Mouse (Mus musculus) forebrain, embryonic 15.5 days (tissue): ENCODE data around the gene Grasp. TPM values are rescaled to one million over a fixed set of nuclear protein-coding genes. Genes with fewer than 3 reads are reported as not detected.

Experiments
- ATAC-seq: fragments of 200-750 bp; cut with Nextera tagmentation; replicated peaks from 2 replicates; pipeline ENCODE4 v1.8.0; 2017; ENCODE audit warnings: mild to moderate bottlenecking, moderate TSS enrichment, moderate library complexity
- H3K27ac ChIP-seq: fragments of 300-500 bp; sonication (generic); replicated peaks from 2 replicates; pipeline ENCODE4 v1.5.1; 2015; ENCODE audit warnings: mild to moderate bottlenecking, inconsistent platforms
- H3K27me3 ChIP-seq: fragments of 300-500 bp; sonication (generic); 2 replicates; pipeline ENCODE4 v1.6.1; 2015; ENCODE audit warnings: inconsistent platforms
- H3K36me3 ChIP-seq: fragments of 300-500 bp; sonication (generic); 2 replicates; pipeline ENCODE4 v1.6.1; 2015; ENCODE audit warnings: mild to moderate bottlenecking, inconsistent platforms
- H3K4me1 ChIP-seq: fragments of 300-500 bp; sonication (generic); 2 replicates; pipeline ENCODE4 v1.6.1; 2015; ENCODE audit warnings: inconsistent platforms
- H3K4me2 ChIP-seq: fragments of 300-500 bp; sonication (generic); replicated peaks from 2 replicates; pipeline ENCODE4 v1.6.1; 2015; ENCODE audit warnings: mild to moderate bottlenecking, inconsistent platforms
- H3K4me3 ChIP-seq: fragments of 300-500 bp; sonication (generic); 2 replicates; pipeline ENCODE4 v1.5.1; 2015; ENCODE audit warnings: mild to moderate bottlenecking, inconsistent platforms
- H3K9ac ChIP-seq: fragments of 300-500 bp; sonication (generic); replicated peaks from 2 replicates; pipeline ENCODE4 v1.6.1; 2015; ENCODE audit warnings: mild to moderate bottlenecking, inconsistent platforms
- H3K9me3 ChIP-seq: fragments of 300-500 bp; sonication (generic); 2 replicates; pipeline ENCODE4 v1.6.1; 2016; ENCODE audit warnings: inconsistent platforms
- WGBS: fragments of 180-500 bp; shearing (Covaris S2); methylation state at CpG from one replicate; pipeline ENCODE4 v1.1.7; 2015; ENCODE audit warnings: mixed read lengths; 5-methylcytosine and 5-hydroxymethylcytosine counted together
- polyA plus RNA-seq: library from polyadenylated mRNA; unstranded; fragments of >200 nt; fragmentation: Nextera tagmentation; extraction: Ambion mirVana; gene quantifications from 2 replicates; pipeline ENCODE4 v1.2.1, GENCODE M21; 2015

The Grasp gene
- polyA plus RNA-seq, 1 experiment from 2014 or later, result 1.7 TPM

GRCm38 (mm10) chr15:101241853-101242252 lies 17.9 kb downstream of the Grasp start:
- H3K27ac ChIP-seq, result no peak overlapping the region
- 79% methylated on average over 9 of the region's 9 CpGs for WGBS
- no peak overlapping the region for H3K9ac ChIP-seq
- H3K9me3 ChIP-seq, result no peaks in the 10 kb centered on the region
- no peak overlapping the region for H3K4me2 ChIP-seq
- H3K36me3 ChIP-seq, result no peaks in the 10 kb centered on the region
- H3K4me3 ChIP-seq, result no peak overlapping the region
- no peak for ATAC-seq
- peaks cover 13% of the 10 kb centered on the region for H3K4me1 ChIP-seq
- H3K27me3 ChIP-seq, result no peaks in the 10 kb centered on the region; the same call in 1 of the 2 replicates

GRCm38 (mm10) chr15:101242645-101243044 lies 18.7 kb downstream of the Grasp start:
- no peaks in the 10 kb centered on the region for H3K27me3 ChIP-seq
- H3K36me3 ChIP-seq, result no peaks in the 10 kb centered on the region
- peaks cover 18% of the 10 kb centered on the region for H3K4me1 ChIP-seq
- H3K9me3 ChIP-seq, result no peaks in the 10 kb centered on the region
- WGBS, result 18% methylated on average over 8 of the region's 8 CpGs
- H3K4me3 ChIP-seq, result no peak overlapping the region
- no peak overlapping the region for H3K4me2 ChIP-seq
- ATAC-seq, result no peak
- H3K27ac ChIP-seq, result no peak overlapping the region
- H3K9ac ChIP-seq, result no peak overlapping the region

GRCm38 (mm10) chr15:101244012-101244411 lies 20.0 kb downstream of the Grasp start:
- H3K9me3 ChIP-seq, result no peaks in the 10 kb centered on the region
- WGBS, result 76% methylated on average over 3 of the region's 3 CpGs
- peaks cover 16% of the 10 kb centered on the region for H3K4me1 ChIP-seq
- no peaks in the 10 kb centered on the region for H3K27me3 ChIP-seq
- no peak overlapping the region for H3K4me2 ChIP-seq
- no peak for ATAC-seq
- no peak overlapping the region for H3K4me3 ChIP-seq
- H3K27ac ChIP-seq, result no peak overlapping the region
- H3K9ac ChIP-seq, result no peak overlapping the region
- no peaks in the 10 kb centered on the region for H3K36me3 ChIP-seq

- Histone ChIP-seq H3K9me3 (no peaks in the 10 kb centered on the region), H3K27me3 (no peaks in the 10 kb centered on the region), H3K27ac (peak overlapping the region; percentile 83), H3K36me3 (no peaks in the 10 kb centered on the region), H3K4me2 (peak overlapping the region; percentile 66), H3K4me3 (peak overlapping the region; percentile 52), H3K4me1 (peaks cover 10% of the 10 kb centered on the region), H3K9ac (peak overlapping the region; percentile 59)
- ATAC-seq, result peak; percentile 99
- WGBS, result 3% methylated on average over 55 of the region's 56 CpGs
These were observed 22.5 kb downstream of the Grasp start for GRCm38 (mm10) chr15:101246231-101247154.

GRCm38 (mm10) chr15:101247155-101247498 lies 23.1 kb downstream of the Grasp start:
- Histone ChIP-seq H3K36me3 (no peaks in the 10 kb centered on the region), H3K27ac (0 out of 2 replicates have a peak overlapping the region, but pooled peaks have one; percentile 83), H3K4me2 (peak overlapping the region; percentile 66), H3K9me3 (no peaks in the 10 kb centered on the region), H3K27me3 (no peaks in the 10 kb centered on the region), H3K4me3 (peak overlapping the region; percentile 52; the same call in 1 of the 2 replicates), H3K4me1 (peaks cover 10% of the 10 kb centered on the region), H3K9ac (no peak overlapping the region)
- ATAC-seq, result no peak
- 88% methylated on average over 1 of the region's 1 CpGs for WGBS

GRCm38 (mm10) chr15:101248029-101248710 lies 24.2 kb downstream of the Grasp start:
- no peak for ATAC-seq
- no peaks in the 10 kb centered on the region for H3K36me3 ChIP-seq
- no peaks in the 10 kb centered on the region for H3K9me3 ChIP-seq
- H3K4me2 ChIP-seq, result no peak overlapping the region
- H3K4me3 ChIP-seq, result no peak overlapping the region
- 71% methylated on average over 5 of the region's 5 CpGs for WGBS
- no peaks in the 10 kb centered on the region for H3K27me3 ChIP-seq
- no peak overlapping the region for H3K27ac ChIP-seq
- no peak overlapping the region for H3K9ac ChIP-seq
- H3K4me1 ChIP-seq, result peaks cover 10% of the 10 kb centered on the region

- Histone ChIP-seq H3K9me3 (no peaks in the 10 kb centered on the region), H3K4me2 (no peak overlapping the region), H3K36me3 (no peaks in the 10 kb centered on the region), H3K4me3 (no peak overlapping the region), H3K4me1 (peaks cover 21% of the 10 kb centered on the region), H3K27me3 (no peaks in the 10 kb centered on the region), H3K27ac (no peak overlapping the region), H3K9ac (no peak overlapping the region)
- WGBS, result 89% methylated on average over 9 of the region's 9 CpGs
- ATAC-seq, result no peak
These were observed 26.3 kb downstream of the Grasp start for GRCm38 (mm10) chr15:101250220-101250800.

GRCm38 (mm10) chr15:101251930-101252329 lies 27.9 kb downstream of the Grasp start:
- no peak for ATAC-seq
- no peak overlapping the region for H3K27ac ChIP-seq
- H3K4me3 ChIP-seq, result no peak overlapping the region
- no peaks in the 10 kb centered on the region for H3K9me3 ChIP-seq
- no peaks in the 10 kb centered on the region for H3K27me3 ChIP-seq
- H3K4me2 ChIP-seq, result no peak overlapping the region
- WGBS, result 91% methylated on average over 5 of the region's 5 CpGs
- no peaks in the 10 kb centered on the region for H3K36me3 ChIP-seq
- peaks cover 16% of the 10 kb centered on the region for H3K4me1 ChIP-seq
- H3K9ac ChIP-seq, result no peak overlapping the region

GRCm38 (mm10) chr15:101252614-101253013 lies 28.6 kb downstream of the Grasp start:
- no peaks in the 10 kb centered on the region for H3K27me3 ChIP-seq
- H3K9me3 ChIP-seq, result no peaks in the 10 kb centered on the region
- no peak overlapping the region for H3K4me3 ChIP-seq
- H3K4me2 ChIP-seq, result no peak overlapping the region
- peaks cover 12% of the 10 kb centered on the region for H3K4me1 ChIP-seq
- H3K36me3 ChIP-seq, result no peaks in the 10 kb centered on the region
- no peak overlapping the region for H3K27ac ChIP-seq
- WGBS, result 91% methylated on average over 6 of the region's 6 CpGs
- H3K9ac ChIP-seq, result no peak overlapping the region
- ATAC-seq, result no peak

- Histone ChIP-seq H3K4me3 (peak overlapping the region; percentile 74), H3K27me3 (no peaks in the 10 kb centered on the region), H3K27ac (no peak overlapping the region), H3K36me3 (no peaks in the 10 kb centered on the region), H3K4me2 (peak overlapping the region; percentile 97), H3K4me1 (peaks cover 12% of the 10 kb centered on the region), H3K9me3 (no peaks in the 10 kb centered on the region), H3K9ac (peak overlapping the region; percentile 85; the same call in 1 of the 2 replicates)
- WGBS, result 27% methylated on average over 3 of the region's 3 CpGs
- peak; percentile 6; the same call in 1 of the 2 replicates for ATAC-seq
These were observed 29.5 kb downstream of the Grasp start for GRCm38 (mm10) chr15:101253563-101253885.

- H3K4me3 ChIP-seq, result peak within 1 kb of the TSS; percentile 74
- H3K9ac ChIP-seq, result peak within 1 kb of the TSS; percentile 85
- WGBS, result under 1% methylated on average over 82 of the region's 82 CpGs
- no peaks in the 10 kb centered on the region for H3K9me3 ChIP-seq
- ATAC-seq, result peak; percentile 68
- H3K27me3 ChIP-seq, result no peaks in the 10 kb centered on the region
- peaks cover 12% of the 10 kb centered on the region for H3K4me1 ChIP-seq
- H3K27ac ChIP-seq, result no peak within 1 kb of the TSS
- H3K4me2 ChIP-seq, result peak within 1 kb of the TSS; percentile 97
- no peaks in the 10 kb centered on the region for H3K36me3 ChIP-seq
These were observed 30.2 kb downstream of the Grasp start, which contains the start of gene Nr4a1 for GRCm38 (mm10) chr15:101253886-101254795. TSS of gene Nr4a1 (plus strand) at chr15:101254269.
